Mouse (Mus musculus): ENCODE results near the gene Fcnb. TPM values are rescaled to one million over a fixed set of nuclear protein-coding genes. Genes with fewer than 3 reads are reported as not detected.

Fcnb gene
- polyA plus RNA-seq (2021) = not detected

GRCm38 (mm10) chr2:28084768-28085167 is at the start of gene Fcnb:
Fcnb (minus strand) TSS chr2:28084885.
- peaks cover 14% of the 10 kb centered on the region for H3K27me3 ChIP-seq
- ATAC-seq (no peak), DNase-seq (ENCODE audit: low read depth, low spot score) (no peak)
- no peak for TF ChIP-seq CTCF (IDR thresholded peaks at IDR 0.05)
- ChIA-PET CTCF (no interaction called here), POLR2A (interaction anchor here (0.6 kb wide), 1 partner anchor 176 kb away, joined by 3 read pairs; no protein-coding TSS in a partner anchor)
- in situ Hi-C loops (cut with MboI; ENCODE audit: low pct_unique_long_range_greater_than_20kb) = no loop called here

DNA sequence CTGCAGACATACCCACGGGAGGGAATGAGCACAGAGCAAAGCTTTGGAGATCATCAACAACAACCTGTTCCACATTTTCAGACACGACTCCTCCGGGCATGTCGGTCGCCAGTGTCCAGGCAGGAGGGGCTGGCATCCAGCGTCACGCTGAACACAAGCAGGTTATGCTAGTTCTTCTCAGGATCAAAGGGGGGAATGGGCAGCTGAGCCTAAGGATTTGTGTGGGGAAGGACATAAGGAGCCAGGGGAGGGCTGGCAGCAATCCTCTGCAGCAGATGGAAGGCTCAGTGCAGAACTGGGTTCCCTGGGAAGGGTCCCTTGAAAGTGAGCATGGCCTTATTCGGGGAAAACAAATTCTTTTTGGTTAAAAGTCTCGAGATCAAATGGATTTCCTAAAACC is 49.1 kb upstream of the Fcnb start:
- no peaks in the 10 kb centered on the region for H3K27me3 ChIP-seq
- no peak for TF ChIP-seq CTCF (IDR thresholded peaks at IDR 0.05)
- no peak for ATAC-seq
- DNase-seq (ENCODE audit: low read depth, low spot score) = no peak
- ChIA-PET CTCF (no interaction called here), POLR2A (no interaction called here)
- in situ Hi-C loops (cut with MboI; ENCODE audit: low pct_unique_long_range_greater_than_20kb) = no loop called here

GRCm38 (mm10) chr2:28132117-28132516 is 47.4 kb upstream of the Fcnb start:
- DNase-seq (ENCODE audit: low read depth, low spot score) = peak; percentile 47
- ATAC-seq = peak; percentile 48
- ChIA-PET CTCF (no interaction called here), POLR2A (interaction anchor here (0.7 kb wide), 1 partner anchor 1833 kb away, joined by 4 read pairs; no protein-coding TSS in a partner anchor)
- in situ Hi-C loops (cut with MboI; ENCODE audit: low pct_unique_long_range_greater_than_20kb) = no loop called here
- TF ChIP-seq CTCF (IDR thresholded peaks at IDR 0.05) = no peak
- no peaks in the 10 kb centered on the region for H3K27me3 ChIP-seq

DNA sequence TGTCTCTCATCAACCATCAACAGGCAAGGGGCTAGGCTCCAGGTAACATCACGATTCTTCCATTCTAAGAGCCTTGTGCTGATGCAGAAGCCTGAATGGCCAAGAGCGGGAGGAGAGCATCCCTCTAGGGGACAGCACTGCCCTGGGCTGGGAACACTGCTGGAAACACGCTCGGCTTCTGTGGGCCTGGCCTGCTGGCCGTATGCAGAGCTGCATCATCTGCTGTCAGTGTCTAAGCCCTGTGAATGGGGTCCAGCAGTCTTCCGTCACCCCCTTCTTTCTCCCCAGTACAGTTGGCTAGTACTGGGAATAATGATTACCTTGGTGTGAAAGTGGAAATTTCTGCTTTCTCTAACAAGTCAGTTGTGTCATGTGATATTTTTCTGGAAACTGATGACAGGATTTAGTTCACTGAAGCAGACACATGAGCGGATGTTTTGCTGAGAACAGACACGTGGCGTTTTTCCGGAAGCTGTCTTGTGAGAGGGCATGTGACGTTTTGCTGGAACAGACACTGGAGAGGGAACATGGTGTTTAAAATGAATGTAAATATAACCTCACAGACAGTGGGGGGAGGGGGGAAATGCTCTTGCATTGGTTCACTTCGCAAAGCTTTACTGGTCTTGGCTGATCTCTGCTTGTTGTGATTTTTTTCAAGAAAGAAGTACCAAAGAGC is 42.2 kb upstream of the Fcnb start:
- ChIA-PET POLR2A (no interaction called here), CTCF (no interaction called here)
- DNase-seq (ENCODE audit: low read depth, low spot score) (peak; percentile 13), ATAC-seq (no peak)
- in situ Hi-C loops (cut with MboI; ENCODE audit: low pct_unique_long_range_greater_than_20kb) = no loop called here
- no peak for TF ChIP-seq CTCF (IDR thresholded peaks at IDR 0.05)
- H3K27me3 ChIP-seq = no peaks in the 10 kb centered on the region

GRCm38 (mm10) chr2:28123910-28124309 is 39.2 kb upstream of the Fcnb start:
- ChIA-PET POLR2A (no interaction called here), CTCF (no interaction called here)
- ATAC-seq (no peak), DNase-seq (ENCODE audit: low read depth, low spot score) (no peak)
- TF ChIP-seq CTCF (IDR thresholded peaks at IDR 0.05) = no peak
- in situ Hi-C loops (cut with MboI; ENCODE audit: low pct_unique_long_range_greater_than_20kb) = no loop called here
- H3K27me3 ChIP-seq = no peaks in the 10 kb centered on the region

GRCm38 (mm10) chr2:28121309-28121708 is 36.6 kb upstream of the Fcnb start:
- no peak for DNase-seq (ENCODE audit: low read depth, low spot score)
- ChIA-PET POLR2A (no interaction called here), CTCF (no interaction called here)
- no peak for TF ChIP-seq CTCF (IDR thresholded peaks at IDR 0.05)
- in situ Hi-C loops (cut with MboI; ENCODE audit: low pct_unique_long_range_greater_than_20kb) = no loop called here
- H3K27me3 ChIP-seq = peaks cover 24% of the 10 kb centered on the region
- ATAC-seq = no peak

GRCm38 (mm10) chr2:28120342-28120741 is 35.7 kb upstream of the Fcnb start:
- DNase-seq (ENCODE audit: low read depth, low spot score) = no peak
- ChIA-PET POLR2A (no interaction called here), CTCF (no interaction called here)
- in situ Hi-C loops (cut with MboI; ENCODE audit: low pct_unique_long_range_greater_than_20kb) = no loop called here
- no peak for ATAC-seq
- no peak for TF ChIP-seq CTCF (IDR thresholded peaks at IDR 0.05)
- H3K27me3 ChIP-seq = peaks cover 34% of the 10 kb centered on the region

- TF ChIP-seq CTCF (IDR thresholded peaks at IDR 0.05) = no peak
- ChIA-PET POLR2A (no interaction called here), CTCF (no interaction called here)
- in situ Hi-C loops (cut with MboI; ENCODE audit: low pct_unique_long_range_greater_than_20kb) = no loop called here
- no peak for ATAC-seq
- no peak for DNase-seq (ENCODE audit: low read depth, low spot score)
- H3K27me3 ChIP-seq = peaks cover 38% of the 10 kb centered on the region
Measured at GRCm38 (mm10) chr2:28118518-28119116, 33.9 kb upstream of the Fcnb start.

- TF ChIP-seq CTCF (IDR thresholded peaks at IDR 0.05) = no peak
- ChIA-PET CTCF (no interaction called here), POLR2A (no interaction called here)
- peaks cover 38% of the 10 kb centered on the region for H3K27me3 ChIP-seq
- no peak for ATAC-seq
- in situ Hi-C loops (cut with MboI; ENCODE audit: low pct_unique_long_range_greater_than_20kb) = no loop called here
- no peak for DNase-seq (ENCODE audit: low read depth, low spot score)
Measured at GRCm38 (mm10) chr2:28117490-28118308, 33.0 kb upstream of the Fcnb start.

DNA sequence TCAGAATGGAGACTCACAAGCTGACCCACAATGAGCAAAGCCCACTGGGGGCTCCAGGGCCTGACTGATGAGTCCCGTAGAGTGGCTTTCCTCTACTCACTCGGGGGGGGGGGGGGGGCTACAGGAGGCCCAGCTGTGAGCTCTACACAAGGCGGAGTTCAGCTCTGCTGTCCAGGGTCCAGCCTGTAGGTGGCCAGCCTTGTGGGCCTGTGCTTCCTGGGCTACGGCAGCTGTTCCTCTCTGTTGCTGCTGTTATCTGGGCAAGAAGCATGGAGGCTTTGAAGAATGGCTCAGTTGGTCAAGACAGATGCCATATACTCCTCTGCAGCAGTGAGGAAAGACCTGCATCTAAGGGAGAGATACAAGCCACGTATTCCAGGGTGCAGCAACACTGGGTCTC is 24.1 kb upstream of the Fcnb start:
- CTCF ChIA-PET = no interaction called here
- peaks cover 28% of the 10 kb centered on the region for H3K27me3 ChIP-seq
- ATAC-seq = no peak
- DNase-seq (ENCODE audit: low read depth, low spot score) = no peak
- POLR2A ChIA-PET = no interaction called here
- TF ChIP-seq CTCF (IDR thresholded peaks at IDR 0.05) = no peak
- in situ Hi-C loops (cut with MboI; ENCODE audit: low pct_unique_long_range_greater_than_20kb) = no loop called here

- ChIA-PET CTCF (no interaction called here), POLR2A (no interaction called here)
Measured at GRCm38 (mm10) chr2:28106002-28106401, 21.3 kb upstream of the Fcnb start.

More at GRCm38 (mm10) chr2:28106002-28106401, 21.3 kb upstream of the Fcnb start:
- in situ Hi-C loops (cut with MboI; ENCODE audit: low pct_unique_long_range_greater_than_20kb) = no loop called here
- ATAC-seq = no peak
- H3K27me3 ChIP-seq = peaks cover 26% of the 10 kb centered on the region
- no peak for TF ChIP-seq CTCF (IDR thresholded peaks at IDR 0.05)
- DNase-seq (ENCODE audit: low read depth, low spot score) = no peak
